Mouse (Mus musculus) heart, postnatal 0 days (tissue): Measurements from ENCODE around the gene Mcm3ap.

Experiments
- CTCF ChIP-seq: IDR thresholded peaks from 2 replicates; pipeline ENCODE4 v1.5.1; 2016; ENCODE audit warnings: antibody characterized with exemption, control low read depth, low read depth
- EP300 ChIP-seq: IDR thresholded peaks from 2 replicates; pipeline ENCODE4 v1.6.1; 2016; ENCODE audit warnings: antibody characterized with exemption, low read depth

- TF ChIP-seq CTCF (no peak), EP300 (no peak)
Measured at GRCm38 (mm10) chr10:76440281-76440680, 28.4 kb upstream of the Mcm3ap start, which contains the start of gene AC141477.1.
